Mouse (Mus musculus) cerebellum, adult 9-10 months (tissue): ENCODE measurements around the gene Tuba1b.
"Not testable (repeated sequence)": the region's sequence is repeated elsewhere in the genome, so short reads cannot be mapped to it uniquely, and the experiment has no call there.

Experiments
- DNase-seq: peaks from one replicate; pipeline ENCODE4 v3.0.0; 2022

Tuba1b gene

GRCm38 (mm10) chr15:98934217-98934839, at the start of gene Tuba1b:
Gene Tuba1b (minus strand): TSS chr15:98934565.
- DNase-seq: peak; percentile 94

- no peak for DNase-seq
Observed at GRCm38 (mm10) chr15:98983431-98984081, 49.2 kb upstream of the Tuba1b start.

GRCm38 (mm10) chr15:98982100-98982499, 47.7 kb upstream of the Tuba1b start:
- DNase-seq: no peak

- DNase-seq: no peak
Observed at GRCm38 (mm10) chr15:98980012-98980614, 45.7 kb upstream of the Tuba1b start.

- DNase-seq: no peak
Observed at GRCm38 (mm10) chr15:98978409-98979172, 44.2 kb upstream of the Tuba1b start.

GRCm38 (mm10) chr15:98977759-98978408, 43.5 kb upstream of the Tuba1b start:
- DNase-seq: no peak

- DNase-seq: no peak
Observed at GRCm38 (mm10) chr15:98976763-98977758, 42.7 kb upstream of the Tuba1b start.

GRCm38 (mm10) chr15:98973015-98973614, 38.8 kb upstream of the Tuba1b start:
- DNase-seq: no peak

GRCm38 (mm10) chr15:98971576-98972320, 37.4 kb upstream of the Tuba1b start:
- not testable (repeated sequence) for DNase-seq

- no peak for DNase-seq
Observed at GRCm38 (mm10) chr15:98971111-98971510, 36.7 kb upstream of the Tuba1b start.

GRCm38 (mm10) chr15:98969372-98970101, 35.2 kb upstream of the Tuba1b start:
- no peak for DNase-seq

- DNase-seq: peak; percentile 90
Observed at GRCm38 (mm10) chr15:98968701-98969371, 34.5 kb upstream of the Tuba1b start.

GRCm38 (mm10) chr15:98959531-98959930, 25.2 kb upstream of the Tuba1b start:
- DNase-seq: no peak

GRCm38 (mm10) chr15:98958901-98959420, 24.6 kb upstream of the Tuba1b start:
- DNase-seq: no peak

GRCm38 (mm10) chr15:98957475-98957874, 23.1 kb upstream of the Tuba1b start:
- DNase-seq: no peak

GRCm38 (mm10) chr15:98956000-98956399, 21.6 kb upstream of the Tuba1b start:
- DNase-seq: no peak

- no peak for DNase-seq
Observed at GRCm38 (mm10) chr15:98955324-98955723, 21.0 kb upstream of the Tuba1b start.

- peak; percentile 72 for DNase-seq
Observed at GRCm38 (mm10) chr15:98954425-98955253, 20.3 kb upstream of the Tuba1b start.
